In the genomic region with DNA sequence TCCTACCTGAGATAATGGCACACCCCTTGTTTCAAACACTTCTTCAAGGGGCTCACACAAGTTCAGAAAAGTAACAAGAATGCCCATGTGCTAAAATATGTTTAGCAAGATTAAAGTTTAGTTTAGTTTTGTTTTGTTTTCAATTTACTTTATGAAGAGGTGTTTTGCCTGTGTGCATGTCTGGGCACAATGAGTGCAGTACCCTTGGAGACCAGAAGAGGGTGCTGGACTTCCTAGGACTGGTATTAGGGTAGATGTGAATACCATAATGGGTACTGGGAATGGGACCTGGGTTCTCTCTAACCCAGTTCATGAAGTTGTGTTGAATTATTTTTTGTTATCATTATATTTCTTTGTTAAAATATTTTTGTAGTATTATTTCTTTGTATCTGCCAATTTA, we compare ENCODE assay signal across 11 mouse cellular contexts. TPM values are rescaled to one million over a fixed set of nuclear protein-coding genes. Genes with fewer than 3 reads are reported as not detected.
DNase-seq lines count a peak whose midpoint lies in the region; ATAC-seq and TF ChIP-seq lines count a peak whose summit lies in the region.
"Had no signal": no experiment of that assay in that cellular context is flagged by ENCODE, and none has a peak within 500 bp of the region (broad histone marks: within the 10 kb centered on the region; RNA-seq: fewer than 3 reads in every experiment).

No protein-coding gene starts in this region.

- no peak for ATAC-seq in intestine, postnatal 0 days
- no peak for ATAC-seq in intestine, embryonic 15.5 days
- no peak for ATAC-seq in Patski
- ATAC-seq in activated CD4-positive, CD25-positive, alpha-beta regulatory T cell, adult 4 months: no peak

- CTCF ChIA-PET in Patski (lab: Charles Lee): no interaction called here

- H3K27ac ChIP-seq in intestine, postnatal 0 days (ENCODE audit: low read depth, low read length): no peak overlapping the region
- no peak overlapping the region for H3K27ac ChIP-seq in intestine, embryonic 15.5 days
- H3K27ac ChIP-seq: limb, embryonic 10.5 days had no signal

- in situ Hi-C loops in Patski (cut with MboI; ENCODE audit: low pct_unique_long_range_greater_than_20kb): no loop called here

- DNase-seq in CD8-positive naive resting alpha-beta T cell, adult 2 months (ENCODE audit: low read depth in 2 of 2, low spot score in 2 of 2): peak; percentile 12 to 14
- no peak for DNase-seq in Patski (ENCODE audit: low read depth, low spot score)
- DNase-seq in naive thymus-derived CD4-positive, alpha-beta T cell, adult 2 months (ENCODE audit: low read depth): peak; percentile 58
- DNase-seq in left cerebral cortex, postnatal 14 days (ENCODE audit: low spot score in 2 of 2): no peak
- DNase-seq in adrenal gland, adult 2 months: no peak
- DNase-seq: kidney, postnatal 4 days; lung, postnatal 10 days had no signal

- no peaks in the 10 kb centered on the region for H3K36me3 ChIP-seq in intestine, postnatal 0 days (ENCODE audit: control insufficient read depth, insufficient read depth)
- H3K36me3 ChIP-seq in intestine, embryonic 15.5 days: no peaks in the 10 kb centered on the region
- H3K36me3 ChIP-seq: limb, embryonic 10.5 days had no signal

- H3K4me2 ChIP-seq in intestine, postnatal 0 days (replicated peaks; ENCODE audit: low read depth): no peak overlapping the region
- H3K4me2 ChIP-seq in intestine, embryonic 15.5 days (replicated peaks): no peak overlapping the region

- H3K27me3 ChIP-seq in intestine, postnatal 0 days (replicated peaks; ENCODE audit: control insufficient read depth, insufficient read depth, low read length): no peaks in the 10 kb centered on the region
- no peaks in the 10 kb centered on the region for H3K27me3 ChIP-seq in intestine, embryonic 15.5 days (replicated peaks)
- H3K27me3 ChIP-seq in Patski: no peaks in the 10 kb centered on the region

- H3K4me3 ChIP-seq in intestine, postnatal 0 days (ENCODE audit: low read depth, low read length): no peak overlapping the region
- no peak overlapping the region for H3K4me3 ChIP-seq in intestine, embryonic 15.5 days (replicated peaks)
- H3K4me3 ChIP-seq: limb, embryonic 10.5 days had no signal

- intact Hi-C loops in left cerebral cortex, postnatal 14 days (cut with DNase I): no loop called here

- POLR2A ChIA-PET in Patski (lab: Charles Lee): no interaction called here

- no peak overlapping the region for H3K9ac ChIP-seq in intestine, postnatal 0 days (ENCODE audit: low read depth, low read length)
- H3K9ac ChIP-seq in intestine, embryonic 15.5 days: no peak overlapping the region

- H3K4me1 ChIP-seq in intestine, postnatal 0 days (replicated peaks; ENCODE audit: control insufficient read depth, insufficient read depth, low read length): no peaks in the 10 kb centered on the region
- no peaks in the 10 kb centered on the region for H3K4me1 ChIP-seq in intestine, embryonic 15.5 days (replicated peaks)

- no peaks in the 10 kb centered on the region for H3K9me3 ChIP-seq in intestine, postnatal 0 days (ENCODE audit: control insufficient read depth)
- no peaks in the 10 kb centered on the region for H3K9me3 ChIP-seq in intestine, embryonic 15.5 days

- TF ChIP-seq CTCF in intestine, postnatal 0 days (IDR thresholded peaks at IDR 0.05; ENCODE audit: low read depth): peak; percentile 53
- peak; percentile 57 for TF ChIP-seq CTCF in Patski (IDR thresholded peaks at IDR 0.05)

RNA-seq across cellular contexts. Expression of a gene that starts 38.0 kb away (rescaled TPM):
- 3.7 and 4.4 TPM in 2 replicates for polyA plus RNA-seq in intestine, postnatal 0 days (2015; fragmentation: Nextera tagmentation; extraction: Ambion mirVana)
- 8.5 and 8.6 TPM in 2 replicates for polyA plus RNA-seq in intestine, embryonic 15.5 days (2015; fragmentation: Nextera tagmentation; extraction: Ambion mirVana)
- 136 TPM for polyA plus RNA-seq in Patski (2021)
- polyA plus RNA-seq in activated CD4-positive, CD25-positive, alpha-beta regulatory T cell, adult 4 months (2017; shearing (Covaris generic)): not detected
- 1 to 10 TPM; 3.3 to 4.2 TPM for total RNA-seq in left cerebral cortex, postnatal 14 days (2021)
- 10 to 100 TPM; 29.6 to 46.6 TPM for total RNA-seq in adrenal gland, adult 2 months (2021)
- polyA plus RNA-seq in adrenal gland, adult 2 months (2012; rRNA removed): 34.6 and 43.2 TPM in 2 replicates

Comparison
In these comparisons a context has a peak if more than half of its experiments do, and no peak if none do; other contexts are left out.
1. DNase-seq: peak in CD8-positive naive resting alpha-beta T cell, adult 2 months (2 of 2) and naive thymus-derived CD4-positive, alpha-beta T cell, adult 2 months (single experiment); none in Patski (single experiment), left cerebral cortex, postnatal 14 days (0 of 2) and adrenal gland, adult 2 months (single experiment).